Mouse (Mus musculus) lung, embryonic 15.5 days (tissue): Measurements from ENCODE around the gene Hbq1b. TPM values are rescaled to one million over a fixed set of nuclear protein-coding genes. Genes with fewer than 3 reads are reported as not detected.
"Not testable (repeated sequence)": the region's sequence is repeated elsewhere in the genome, so short reads cannot be mapped to it uniquely, and the experiment has no call there.

Experiments used
- ATAC-seq: fragments of 200-750 bp; cut with Nextera tagmentation; 2 replicates; pipeline ENCODE4 v1.8.0; 2017; ENCODE audit warnings: moderate number of reproducible peaks, borderline replicate concordance; ENCODE audit not compliant: low FRiP score, low TSS enrichment; ENCODE audit errors: extremely low read depth
- H3K27ac ChIP-seq: fragments of 300-500 bp; sonication (generic); 2 replicates; pipeline ENCODE4 v1.5.1; 2015; ENCODE audit warnings: moderate library complexity, mild to moderate bottlenecking, inconsistent platforms
- H3K27me3 ChIP-seq: fragments of 300-500 bp; sonication (generic); 2 replicates; pipeline ENCODE4 v1.6.1; 2015; ENCODE audit warnings: inconsistent platforms
- H3K36me3 ChIP-seq: fragments of 300-500 bp; sonication (generic); 2 replicates; pipeline ENCODE4 v1.6.1; 2015; ENCODE audit warnings: inconsistent platforms
- H3K4me1 ChIP-seq: fragments of 300-500 bp; sonication (generic); 2 replicates; pipeline ENCODE4 v1.6.1; 2015; ENCODE audit warnings: inconsistent platforms
- H3K4me2 ChIP-seq: fragments of 300-500 bp; sonication (generic); 2 replicates; pipeline ENCODE4 v1.6.1; 2015; ENCODE audit warnings: inconsistent platforms, mild to moderate bottlenecking, moderate library complexity
- H3K4me3 ChIP-seq: fragments of 300-500 bp; sonication (generic); 2 replicates; pipeline ENCODE4 v1.5.1; 2015; ENCODE audit warnings: mild to moderate bottlenecking, inconsistent platforms
- H3K9ac ChIP-seq: fragments of 300-500 bp; sonication (generic); 2 replicates; pipeline ENCODE4 v1.6.1; 2015; ENCODE audit warnings: inconsistent platforms
- H3K9me3 ChIP-seq: fragments of 300-500 bp; sonication (generic); 2 replicates; pipeline ENCODE4 v1.6.1; 2016; ENCODE audit warnings: inconsistent platforms
- WGBS: fragments of 180-500 bp; shearing (Covaris S2); methylation state at CpG from one replicate; pipeline ENCODE4 v1.1.7; 2015; 5-methylcytosine and 5-hydroxymethylcytosine counted together
- polyA plus RNA-seq: library from polyadenylated mRNA; unstranded; fragments of >200 nt; fragmentation: Nextera tagmentation; extraction: Ambion mirVana; gene quantifications from 2 replicates; pipeline ENCODE4 v1.2.1, GENCODE M21; 2015

Hbq1b gene
- polyA plus RNA-seq, 1 experiment from 2014 or later: 1.4 TPM

- Histone ChIP-seq H3K4me1 (peaks cover 9% of the 10 kb centered on the region), H3K27me3 (no peaks in the 10 kb centered on the region; the same call in 1 of the 2 replicates), H3K9me3 (no peaks in the 10 kb centered on the region), H3K4me2 (no peak overlapping the region), H3K9ac (no peak overlapping the region), H3K36me3 (no peaks in the 10 kb centered on the region), H3K27ac (no peak overlapping the region), H3K4me3 (no peak overlapping the region)
- 39% methylated on average over 4 of the region's 4 CpGs for WGBS
- no peak for ATAC-seq
Observed at GRCm38 (mm10) chr11:32271178-32271577, 15.6 kb upstream of the Hbq1b start.

- Histone ChIP-seq H3K36me3 (no peaks in the 10 kb centered on the region), H3K9ac (no peak within 1 kb of the TSS), H3K4me2 (no peak within 1 kb of the TSS), H3K27me3 (peaks cover 28% of the 10 kb centered on the region), H3K4me1 (no peaks in the 10 kb centered on the region), H3K27ac (no peak within 1 kb of the TSS), H3K9me3 (no peaks in the 10 kb centered on the region), H3K4me3 (no peak within 1 kb of the TSS)
- 62% methylated on average over 3 of the region's 3 CpGs for WGBS
- ATAC-seq: no peak
Observed at GRCm38 (mm10) chr11:32276347-32276746, 10.4 kb upstream of the Hbq1b start, which contains the start of gene Hba-x. Gene Hba-x (plus strand): TSS chr11:32276400.

DNA sequence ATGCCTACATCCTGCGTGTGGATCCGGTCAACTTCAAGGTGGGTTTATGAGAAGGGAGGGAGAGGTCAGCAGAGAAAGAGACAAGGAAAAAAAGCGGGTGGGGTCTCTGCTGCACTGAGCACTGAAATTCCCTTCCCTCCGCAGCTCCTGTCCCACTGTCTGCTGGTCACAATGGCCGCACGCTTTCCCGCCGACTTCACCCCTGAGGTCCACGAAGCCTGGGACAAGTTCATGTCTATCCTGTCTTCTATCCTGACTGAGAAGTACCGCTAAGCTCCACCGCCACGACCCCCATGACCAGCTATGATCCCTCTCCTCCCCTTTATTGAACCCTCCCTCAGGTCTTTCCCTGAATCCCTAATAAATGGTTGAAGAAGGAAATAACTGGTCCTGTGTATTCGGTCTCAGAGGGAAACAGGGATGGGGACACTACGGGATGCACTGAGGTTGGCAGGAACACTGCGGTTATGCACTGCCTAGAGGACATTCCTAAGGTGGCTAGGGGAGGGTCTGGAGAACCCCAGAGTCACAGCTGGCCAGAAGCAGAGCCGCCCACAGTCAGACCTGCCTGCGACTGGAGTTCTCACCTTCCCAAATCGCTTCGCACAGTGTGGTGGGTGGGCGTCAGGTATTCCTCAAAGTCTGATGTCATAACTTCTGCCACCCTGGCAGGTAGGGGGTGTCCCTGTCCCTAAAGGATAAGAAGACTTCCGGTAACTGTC, 8.9 kb upstream of the Hbq1b start:
- 54% methylated on average over 21 of the region's 21 CpGs for WGBS
- H3K27me3 ChIP-seq: peaks cover 28% of the 10 kb centered on the region
- H3K9me3 ChIP-seq: no peaks in the 10 kb centered on the region
- H3K4me2 ChIP-seq: no peak overlapping the region
- ATAC-seq: no peak
- H3K4me1 ChIP-seq: no peaks in the 10 kb centered on the region
- H3K4me3 ChIP-seq: no peak overlapping the region
- H3K9ac ChIP-seq: no peak overlapping the region
- H3K27ac ChIP-seq: no peak overlapping the region
- no peaks in the 10 kb centered on the region for H3K36me3 ChIP-seq

GRCm38 (mm10) chr11:32278458-32278957, 8.3 kb upstream of the Hbq1b start:
- WGBS: 71% methylated on average over 12 of the region's 12 CpGs
- ATAC-seq: no peak
- Histone ChIP-seq H3K9ac (no peak overlapping the region), H3K4me3 (no peak overlapping the region), H3K4me1 (no peaks in the 10 kb centered on the region), H3K36me3 (no peaks in the 10 kb centered on the region), H3K27me3 (peaks cover 28% of the 10 kb centered on the region), H3K9me3 (no peaks in the 10 kb centered on the region), H3K27ac (no peak overlapping the region), H3K4me2 (no peak overlapping the region)

GRCm38 (mm10) chr11:32280646-32281045, 6.1 kb upstream of the Hbq1b start:
- H3K4me2 ChIP-seq: no peak overlapping the region
- H3K9me3 ChIP-seq: no peaks in the 10 kb centered on the region
- WGBS: 61% methylated on average over 2 of the region's 2 CpGs
- H3K27me3 ChIP-seq: peaks cover 28% of the 10 kb centered on the region
- no peak overlapping the region for H3K9ac ChIP-seq
- no peak overlapping the region for H3K27ac ChIP-seq
- H3K4me1 ChIP-seq: no peaks in the 10 kb centered on the region
- ATAC-seq: no peak
- no peak overlapping the region for H3K4me3 ChIP-seq
- H3K36me3 ChIP-seq: no peaks in the 10 kb centered on the region

- 63% methylated on average over 1 of the region's 1 CpGs for whole genome bisulfite sequencing
- H3K4me2 ChIP-seq: no peak overlapping the region
- peaks cover 27% of the 10 kb centered on the region for H3K27me3 ChIP-seq
- no peaks in the 10 kb centered on the region for H3K4me1 ChIP-seq
- H3K36me3 ChIP-seq: no peaks in the 10 kb centered on the region
- H3K9ac ChIP-seq: no peak overlapping the region
- no peak overlapping the region for H3K4me3 ChIP-seq
- H3K27ac ChIP-seq: no peak overlapping the region
- no peak for ATAC-seq
- H3K9me3 ChIP-seq: no peaks in the 10 kb centered on the region
Observed at GRCm38 (mm10) chr11:32281416-32282144, 5.2 kb upstream of the Hbq1b start.

DNA sequence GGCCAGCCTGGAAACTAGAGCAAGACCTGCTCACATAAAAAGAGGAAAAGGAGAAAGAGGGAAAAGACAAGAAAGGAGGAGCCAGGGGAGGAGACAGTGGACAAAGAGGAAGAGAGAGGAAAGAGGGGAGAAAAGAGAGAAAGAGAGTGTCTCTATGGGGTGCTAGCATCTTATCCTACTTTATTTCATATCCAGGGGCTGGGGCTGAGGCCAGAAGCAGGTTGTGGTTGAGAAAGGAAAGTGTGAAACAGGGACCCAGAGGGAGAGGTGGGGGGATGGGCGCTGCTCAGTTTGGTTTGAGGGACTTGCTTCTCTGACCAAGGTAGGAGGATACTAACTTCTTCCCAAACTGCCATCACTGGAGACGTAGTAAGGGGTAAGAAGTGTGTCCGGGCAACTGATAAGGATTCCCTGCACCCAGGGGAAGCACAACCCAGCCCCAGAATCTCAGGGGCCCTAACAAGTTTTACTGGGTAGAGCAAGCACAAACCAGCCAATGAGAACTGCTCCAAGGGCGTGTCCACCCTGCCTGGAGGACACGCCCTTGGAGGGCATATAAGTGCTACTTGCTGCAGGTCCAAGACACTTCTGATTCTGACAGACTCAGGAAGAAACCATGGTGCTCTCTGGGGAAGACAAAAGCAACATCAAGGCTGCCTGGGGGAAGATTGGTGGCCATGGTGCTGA, 3.5 kb upstream of the Hbq1b start, which contains the start of gene Hba-a1:
Hba-a1 (plus strand) TSS at position 421 of the 687 bp plus-strand sequence.
- not testable (repeated sequence) for H3K27ac ChIP-seq, H3K4me3 ChIP-seq, H3K9me3 ChIP-seq, H3K4me1 ChIP-seq, H3K9ac ChIP-seq, H3K36me3 ChIP-seq, H3K4me2 ChIP-seq
- 25% methylated on average over 1 of the region's 5 CpGs for WGBS
- H3K27me3 ChIP-seq: peaks cover 20% of the 10 kb centered on the region
- peak; percentile 57 for ATAC-seq

GRCm38 (mm10) chr11:32284582-32284981, 2.2 kb upstream of the Hbq1b start:
- not testable (repeated sequence) for H3K27ac ChIP-seq, H3K4me1 ChIP-seq, H3K4me3 ChIP-seq, H3K36me3 ChIP-seq, ATAC-seq, H3K9me3 ChIP-seq, H3K9ac ChIP-seq, H3K4me2 ChIP-seq
- peaks cover 10% of the 10 kb centered on the region for H3K27me3 ChIP-seq
- 28% methylated on average over 2 of the region's 2 CpGs for WGBS

DNA sequence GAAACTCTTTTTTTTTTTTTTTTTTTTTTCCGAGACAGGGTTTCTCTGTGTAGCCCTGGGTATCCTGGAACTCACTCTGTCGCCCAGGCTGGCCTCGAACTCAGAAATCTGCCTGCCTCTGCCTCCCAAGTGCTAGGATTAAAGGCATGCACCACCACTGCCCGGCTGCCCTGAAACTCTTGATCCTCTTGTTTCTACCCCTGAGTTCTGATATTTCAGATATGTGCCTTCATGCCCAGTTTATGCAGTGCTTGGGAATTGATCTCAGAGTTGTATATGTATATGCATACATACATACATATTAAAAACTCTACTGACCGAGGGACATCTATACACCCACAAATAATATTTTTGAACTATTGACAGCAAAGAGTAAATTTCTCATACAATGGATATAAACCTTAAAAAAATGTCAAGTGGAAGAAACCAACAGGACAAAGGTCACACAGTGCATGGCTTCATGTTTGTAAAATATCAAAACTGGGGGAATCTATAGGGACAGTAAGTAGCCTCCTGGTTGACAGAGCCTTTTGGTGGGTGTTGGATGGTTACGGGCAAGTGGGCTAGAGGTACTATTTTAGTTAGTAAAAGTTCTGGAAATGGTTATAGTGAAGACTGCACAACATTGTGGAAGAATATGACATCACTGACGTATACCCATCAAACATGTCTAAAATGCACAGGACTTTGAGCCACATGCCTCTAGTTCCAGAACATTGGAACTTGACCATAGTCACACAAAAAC, 1.6 kb upstream of the Hbq1b start:
- Histone ChIP-seq H3K4me3 (no peak overlapping the region), H3K4me1 (no peaks in the 10 kb centered on the region), H3K27ac (no peak overlapping the region), H3K9ac (no peak overlapping the region), H3K36me3 (no peaks in the 10 kb centered on the region), H3K9me3 (no peaks in the 10 kb centered on the region), H3K4me2 (no peak overlapping the region), H3K27me3 (peaks cover 9% of the 10 kb centered on the region)
- ATAC-seq: no peak
- WGBS: 72% methylated on average over 7 of the region's 7 CpGs

DNA sequence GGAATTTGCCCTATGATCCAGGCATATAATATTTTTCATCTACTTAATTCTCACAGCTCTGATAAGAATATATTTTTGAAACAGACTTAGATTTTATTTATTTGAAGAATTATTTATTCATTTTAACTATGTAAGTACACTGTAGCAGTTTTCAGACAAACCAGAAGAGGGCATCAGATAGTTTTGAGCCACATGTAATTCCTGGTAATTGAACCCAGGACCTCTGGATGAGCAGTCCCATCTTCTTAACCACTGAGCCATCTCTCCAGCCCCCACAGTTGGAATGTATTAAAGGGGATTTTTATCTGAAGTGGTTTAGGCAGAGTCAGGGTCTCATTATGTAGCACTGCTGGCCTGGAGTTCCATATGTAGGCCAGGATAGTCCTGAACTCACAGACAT, 878 bp upstream of the Hbq1b start:
- not testable (repeated sequence) for H3K27me3 ChIP-seq, H3K27ac ChIP-seq, H3K4me2 ChIP-seq, H3K9me3 ChIP-seq, H3K36me3 ChIP-seq, ATAC-seq, H3K4me1 ChIP-seq, H3K9ac ChIP-seq, H3K4me3 ChIP-seq

- H3K4me1 ChIP-seq: no peaks in the 10 kb centered on the region
- no peaks in the 10 kb centered on the region for H3K9me3 ChIP-seq
- no peak overlapping the region for H3K27ac ChIP-seq
- peaks cover 9% of the 10 kb centered on the region for H3K27me3 ChIP-seq
- WGBS: 64% methylated on average over 9 of the region's 9 CpGs
- H3K36me3 ChIP-seq: no peaks in the 10 kb centered on the region
- ATAC-seq: no peak
- H3K4me2 ChIP-seq: no peak overlapping the region
- no peak overlapping the region for H3K4me3 ChIP-seq
- no peak overlapping the region for H3K9ac ChIP-seq
Observed at GRCm38 (mm10) chr11:32287493-32287825, 694 bp downstream of the Hbq1b start.
